Mouse (Mus musculus) G1E (cell line): ENCODE results near the gene Epx.

Source experiments
- CTCF ChIP-seq: IDR thresholded peaks from 2 replicates; pipeline ENCODE4 v1.5.1; 2012; ENCODE audit warnings: low read depth, low read length, inconsistent platforms, mixed read lengths
- GATA1 ChIP-seq: IDR thresholded peaks from 2 replicates; pipeline ENCODE4 v1.6.1; 2012; ENCODE audit warnings: borderline replicate concordance, low read length, inconsistent platforms, mixed read lengths
- GATA2 ChIP-seq: IDR thresholded peaks from 2 replicates; pipeline ENCODE4 v1.6.1; 2012; ENCODE audit warnings: low read depth, low read length, inconsistent platforms, borderline replicate concordance
- POLR2AphosphoS5 ChIP-seq: IDR thresholded peaks from 2 replicates; pipeline ENCODE4 v1.6.1; 2012; ENCODE audit warnings: low read depth, low read length, inconsistent platforms; ENCODE audit not compliant: insufficient replicate concordance
- TAL1 ChIP-seq: conservative IDR thresholded peaks from 2 replicates; pipeline ENCODE4 v1.6.1; 2012; ENCODE audit warnings: low read depth, low read length, inconsistent platforms, mixed read lengths

- TF ChIP-seq TAL1 (no peak), GATA1 (no peak), CTCF (no peak), GATA2 (no peak), POLR2AphosphoS5 (no peak)
Observed at GRCm38 (mm10) chr11:87828239-87828900, 47.0 kb downstream of the Epx start, which contains the start of gene Lpo.
